Mouse (Mus musculus): ENCODE data around the gene Gm11146.

Gene Gm11146

DNA sequence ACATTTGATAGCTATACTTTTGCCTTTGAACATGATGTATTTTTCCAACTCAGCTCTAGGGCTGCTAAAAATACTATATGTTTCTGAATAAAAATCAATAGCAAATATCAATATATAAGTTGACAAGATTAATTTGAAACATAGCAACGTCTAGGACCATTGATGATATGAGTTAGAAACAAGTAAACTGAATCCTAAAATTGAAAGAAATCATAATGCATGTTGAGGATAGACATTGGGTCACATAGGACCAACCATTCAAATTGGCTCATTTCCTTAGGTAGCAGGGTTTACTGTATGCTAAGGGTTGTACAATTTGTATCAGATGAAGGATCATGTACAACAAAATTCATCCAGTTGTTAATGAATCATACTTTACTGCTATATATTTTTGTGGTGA lies at the start of gene Gm11146:
TSS of gene Gm11146 (minus strand) at position 101 of the 400 bp plus-strand sequence.
- no peak for DNase-seq (ENCODE audit: low spot score in 2 of 2)

DNA sequence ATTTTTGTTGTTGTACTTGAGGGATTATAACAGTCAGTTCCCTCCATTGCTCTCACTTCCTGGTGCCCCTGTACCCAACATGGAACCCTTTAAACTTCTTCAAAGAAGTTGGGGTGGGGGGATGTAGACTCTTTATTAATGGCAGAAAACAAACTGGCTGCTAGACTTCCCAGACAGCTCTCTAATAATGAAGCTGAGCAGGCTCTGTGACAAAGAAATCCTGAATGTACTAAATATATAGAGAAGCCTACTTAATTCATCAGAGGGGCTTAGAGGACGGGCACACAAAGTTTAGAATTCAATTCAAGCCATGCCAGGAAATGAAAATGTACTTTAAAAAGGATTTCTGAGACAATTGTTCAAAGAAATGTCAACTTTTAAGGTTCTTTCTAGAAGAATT lies 48.7 kb upstream of the Gm11146 start:
- no peak for DNase-seq (ENCODE audit: low spot score in 2 of 2)

DNA sequence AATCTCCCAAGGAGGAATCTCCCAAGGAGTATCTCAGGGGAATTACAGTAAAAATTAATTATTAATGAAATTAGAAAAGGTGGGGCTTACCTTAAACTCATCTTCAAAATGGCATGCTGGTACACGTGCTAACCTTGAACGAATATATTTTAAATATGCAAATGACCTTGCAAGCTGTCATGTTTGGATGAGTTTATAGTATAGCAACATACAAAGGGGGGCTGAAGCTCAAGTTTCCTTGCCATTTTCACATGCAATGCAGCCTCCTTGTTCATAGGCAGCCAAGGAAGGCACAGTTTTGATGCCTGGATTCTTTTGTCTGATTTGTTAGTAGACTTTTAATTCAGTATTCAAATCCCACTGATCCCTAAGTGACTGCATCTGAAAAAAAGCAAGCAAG lies 47.1 kb upstream of the Gm11146 start:
- no peak for DNase-seq (ENCODE audit: low spot score in 2 of 2)

DNA sequence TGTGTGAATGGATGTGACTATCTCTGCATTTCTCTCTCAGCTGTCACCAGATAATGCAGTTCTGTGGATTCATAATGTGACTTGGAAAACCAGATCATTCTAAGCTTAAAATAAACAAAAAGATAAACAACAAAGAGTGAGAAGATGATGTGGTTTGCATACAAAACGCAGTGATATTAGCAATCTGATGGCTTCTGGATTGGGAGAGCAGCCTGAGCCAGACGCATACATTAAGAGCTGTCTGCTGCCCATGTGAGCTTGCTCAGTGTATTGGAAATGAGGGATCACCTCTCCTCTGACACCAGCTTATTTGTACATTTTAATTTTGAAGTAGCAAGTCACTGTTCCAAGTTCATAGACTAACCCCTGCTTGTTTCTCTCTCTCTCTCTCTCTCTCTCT lies 46.3 kb upstream of the Gm11146 start:
- no peak for DNase-seq (ENCODE audit: low spot score in 2 of 2)

DNA sequence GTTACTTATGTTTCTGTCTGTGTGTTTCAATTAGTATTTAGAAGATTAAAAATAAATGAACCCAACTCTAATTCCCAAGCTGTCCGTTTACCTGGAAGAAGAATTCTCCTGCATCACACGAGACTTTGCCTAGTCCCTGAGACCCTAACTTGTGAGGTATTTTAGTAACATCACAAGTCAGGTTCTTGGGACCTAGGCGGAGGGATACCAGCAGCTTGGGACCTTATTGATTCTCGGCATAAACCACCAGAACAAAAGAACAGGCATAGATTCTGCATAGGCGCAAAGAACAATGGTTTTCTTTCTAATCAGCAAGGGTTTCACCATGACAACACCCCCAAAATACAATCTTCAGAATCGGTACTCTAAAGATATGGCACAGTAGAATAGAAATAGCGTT lies 44.3 kb upstream of the Gm11146 start:
- no peak for DNase-seq (ENCODE audit: low spot score in 2 of 2)

DNA sequence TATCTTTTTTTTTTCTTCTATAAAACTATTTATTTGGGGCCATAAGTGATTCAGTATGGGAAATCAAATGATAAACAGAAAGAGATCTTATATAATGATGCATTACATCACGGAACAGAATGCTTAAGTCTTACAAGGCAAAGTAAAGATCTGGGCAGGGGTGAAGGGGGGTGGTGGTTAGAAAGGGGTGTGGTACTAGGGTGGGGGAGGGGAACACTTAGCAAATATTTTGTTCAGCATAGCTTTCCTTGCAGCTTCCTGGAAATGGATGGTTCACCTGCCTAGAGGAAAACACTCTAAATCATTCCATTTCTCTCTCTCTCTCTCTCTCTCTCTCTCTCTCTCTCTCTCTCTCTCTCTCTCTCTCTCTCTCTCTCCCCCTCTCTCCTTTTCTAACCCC lies 43.1 kb upstream of the Gm11146 start:
- DNase-seq (ENCODE audit: low spot score in 2 of 2) = no peak

DNA sequence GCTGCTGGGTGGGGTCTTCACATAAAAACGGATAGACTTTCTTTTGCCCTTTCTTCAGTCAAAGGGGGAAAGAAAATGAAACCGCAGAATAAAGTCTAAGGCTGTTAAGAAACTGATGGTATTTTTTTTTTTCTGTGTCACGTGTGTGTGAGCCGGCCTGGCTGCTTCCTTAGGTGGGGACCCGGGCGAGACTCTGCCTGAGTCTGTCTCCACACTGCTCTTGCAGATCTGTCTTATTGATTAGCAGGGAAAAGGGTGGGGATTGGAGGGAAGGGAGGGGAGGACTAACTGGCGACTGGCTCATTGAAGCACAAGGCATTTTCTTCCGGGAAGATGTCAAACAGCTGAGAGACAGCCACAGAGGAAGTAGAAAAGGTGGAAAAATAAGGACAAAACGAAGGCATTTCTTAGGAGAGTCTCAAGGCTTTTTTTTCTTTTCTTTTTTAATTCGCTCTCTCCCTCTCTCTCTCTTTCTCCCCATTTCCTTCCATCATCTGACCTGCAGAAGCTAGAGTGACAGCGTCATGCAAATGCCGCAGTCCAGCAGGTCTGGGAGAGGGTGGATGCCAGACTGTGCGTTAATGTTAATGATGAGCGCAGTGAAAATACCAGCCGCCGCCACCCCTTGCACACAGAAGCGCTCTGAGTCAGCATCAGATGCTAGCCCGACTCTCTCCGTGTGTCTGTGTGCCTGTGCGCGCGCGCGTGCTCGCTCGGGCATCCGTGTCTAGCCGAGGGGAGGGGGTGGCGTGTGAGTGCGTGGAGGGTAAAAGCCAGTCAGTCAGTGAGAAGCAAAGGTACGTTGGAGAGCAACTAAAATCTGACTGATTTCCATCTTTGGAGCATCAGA lies 42.2 kb upstream of the Gm11146 start:
- peak; percentile 15 to 22 for DNase-seq (ENCODE audit: low spot score in 2 of 2)

DNA sequence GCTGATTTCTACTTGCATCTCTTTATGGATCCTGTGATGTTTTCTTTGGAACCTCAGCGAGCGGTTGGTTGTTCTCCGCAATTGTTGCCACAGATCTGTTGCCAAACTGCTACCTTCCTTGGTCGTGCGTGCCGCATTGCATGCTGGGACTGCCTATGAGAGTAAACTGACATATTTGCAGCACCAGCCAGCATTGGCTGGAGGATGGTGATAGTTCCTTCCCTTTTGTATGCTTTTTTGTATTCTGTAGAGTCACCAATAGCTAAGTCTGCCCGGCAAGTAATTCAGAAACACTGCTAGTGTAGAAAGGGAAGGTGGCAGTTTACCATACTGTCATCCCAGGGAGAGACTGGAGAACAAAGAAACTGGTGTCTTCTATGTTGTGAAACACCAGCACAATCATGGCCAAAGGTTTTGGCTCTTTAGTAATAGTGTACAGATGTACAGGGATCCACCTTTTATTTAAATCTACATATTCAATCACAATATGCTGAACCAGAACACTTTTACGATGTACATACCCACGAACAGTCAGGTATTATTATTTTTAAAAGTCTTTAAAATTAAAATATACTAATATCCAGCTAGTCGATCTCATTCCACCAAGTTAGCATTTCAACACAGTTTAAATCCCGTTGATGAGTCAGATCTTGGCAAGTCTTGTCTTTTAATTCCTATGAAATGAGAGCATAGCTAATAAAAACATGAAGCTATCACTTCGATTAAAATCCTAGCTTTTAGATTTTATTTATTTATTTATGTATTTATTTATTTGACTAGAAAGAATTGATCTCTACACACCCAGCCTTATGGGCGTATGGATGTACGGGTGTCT lies 41.4 kb upstream of the Gm11146 start:
- DNase-seq (ENCODE audit: low spot score in 2 of 2) = no peak

DNA sequence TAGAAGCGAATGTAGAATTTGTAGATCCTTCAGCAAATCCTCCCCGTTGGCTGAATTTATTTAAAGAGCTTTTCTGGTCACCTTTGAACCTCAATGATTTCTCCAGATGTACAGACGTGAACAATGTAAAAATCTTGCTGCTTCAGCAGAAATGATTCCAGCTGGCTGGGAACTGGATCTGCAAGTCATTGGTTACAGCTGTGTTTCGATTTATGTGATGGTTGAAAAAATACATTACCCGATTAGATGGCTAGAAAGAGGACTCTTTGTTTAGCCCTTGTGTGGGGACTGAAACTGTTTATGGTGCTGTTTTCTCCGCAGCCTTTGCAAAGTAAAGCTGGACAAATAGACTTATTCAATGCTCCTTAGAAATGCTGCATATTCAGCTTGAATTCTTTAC lies 34.6 kb upstream of the Gm11146 start:
- no peak for DNase-seq (ENCODE audit: low spot score in 2 of 2)

DNA sequence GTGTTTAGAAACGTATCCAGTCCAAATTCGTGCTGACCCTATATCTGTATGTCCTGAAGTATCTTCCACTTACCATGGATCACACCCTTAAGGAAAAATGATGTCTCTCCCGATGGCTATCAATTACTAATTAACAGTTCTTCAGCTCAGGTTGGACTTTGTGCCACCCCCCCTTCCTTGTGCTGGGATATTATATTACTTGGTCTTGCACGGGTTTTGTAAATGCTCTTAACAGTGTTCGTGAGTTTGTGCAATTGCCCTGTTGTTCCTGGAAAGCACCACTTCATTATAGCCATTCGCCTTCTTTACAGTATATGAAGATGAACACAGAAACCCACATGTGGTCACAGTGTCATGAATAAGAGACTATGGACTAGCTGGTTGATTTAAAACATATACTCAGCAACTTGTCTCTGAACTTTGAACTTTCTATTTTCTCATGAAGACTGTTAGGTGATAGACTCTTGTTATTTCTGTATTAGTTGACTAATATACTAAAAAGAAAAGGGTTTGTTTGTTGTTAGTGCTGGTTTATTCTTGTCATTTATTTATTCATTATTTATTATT lies 30.5 kb upstream of the Gm11146 start:
- DNase-seq (ENCODE audit: low spot score in 2 of 2) = no peak

DNA sequence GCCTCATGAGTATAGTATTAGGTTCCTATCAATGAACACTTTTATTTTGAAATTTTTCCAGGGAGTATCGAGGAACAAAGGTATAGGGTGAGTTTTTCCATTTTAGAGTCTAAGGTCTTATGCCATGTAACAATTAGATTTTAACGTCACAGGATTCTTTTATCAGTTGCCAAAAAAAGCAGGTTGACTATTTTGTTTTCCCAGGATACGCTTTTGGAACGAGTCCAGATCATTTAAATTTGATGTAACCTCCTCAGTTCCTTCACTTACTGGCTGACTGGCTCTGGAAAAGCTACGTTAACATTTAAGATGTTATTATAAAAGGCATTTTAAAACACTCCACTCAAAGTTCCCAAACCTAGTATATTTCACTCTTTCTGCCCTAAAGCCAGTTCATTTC lies 20.8 kb upstream of the Gm11146 start:
- DNase-seq (ENCODE audit: low spot score in 2 of 2) = no peak

DNA sequence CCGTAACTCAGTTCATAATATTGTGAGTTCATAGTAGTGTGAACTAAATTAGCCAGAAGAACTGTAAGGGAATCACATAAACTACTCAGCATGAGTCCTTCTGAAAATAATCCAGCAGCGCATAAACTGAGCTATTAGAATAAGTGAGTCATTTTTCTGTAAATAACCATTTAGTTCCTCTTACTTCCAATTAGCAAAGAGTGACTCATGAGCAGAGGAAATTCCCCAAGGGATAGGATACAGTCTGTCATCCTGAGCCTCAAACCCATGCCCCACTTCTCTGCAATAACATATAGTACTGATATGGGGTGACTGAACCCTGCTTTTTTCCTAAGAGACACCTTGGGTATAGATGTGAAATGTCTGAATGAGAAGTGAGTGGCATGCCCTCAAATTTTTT lies 687 bp upstream of the Gm11146 start:
- DNase-seq (ENCODE audit: low spot score in 2 of 2) = no peak

DNA sequence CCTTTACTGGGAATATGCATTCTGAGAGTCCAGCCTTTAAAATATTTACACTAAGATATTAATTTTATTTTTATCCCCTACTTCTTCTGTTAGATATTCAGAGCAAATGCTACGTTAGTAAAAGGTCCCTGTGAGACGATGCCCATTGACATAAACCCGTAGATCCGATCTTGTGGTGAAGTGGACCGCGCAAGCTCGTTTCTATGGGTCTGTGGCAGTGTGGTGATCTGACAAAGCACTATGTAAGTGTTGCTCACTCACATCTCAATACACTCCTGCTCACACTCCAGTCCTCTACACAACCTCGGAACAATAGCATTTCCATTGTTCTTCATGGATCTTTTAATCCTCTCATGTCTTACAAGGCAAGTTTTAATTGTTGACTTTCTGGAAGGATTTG lies 3.1 kb downstream of the Gm11146 start:
- no peak for DNase-seq (ENCODE audit: low spot score in 2 of 2)

DNA sequence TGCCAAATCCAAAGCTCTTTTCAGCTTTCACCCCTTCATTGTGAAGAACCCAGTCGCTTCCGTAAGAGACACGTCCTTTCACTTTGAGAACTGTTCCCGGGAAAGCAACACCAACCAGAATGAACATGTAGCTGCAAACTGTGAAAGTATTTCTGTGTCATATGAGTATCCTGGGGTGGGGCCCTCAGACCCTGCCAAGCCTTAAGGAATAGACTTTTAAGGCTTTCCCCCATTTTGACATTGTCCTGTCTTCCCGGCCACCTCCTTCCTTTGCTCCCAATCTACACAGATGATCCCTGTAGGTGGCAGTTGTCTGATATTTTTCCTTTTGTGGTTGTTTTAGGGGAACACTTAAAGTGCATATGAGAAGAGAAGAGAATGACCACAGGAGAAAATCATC lies 5.3 kb downstream of the Gm11146 start:
- no peak for DNase-seq (ENCODE audit: low spot score in 2 of 2)

DNA sequence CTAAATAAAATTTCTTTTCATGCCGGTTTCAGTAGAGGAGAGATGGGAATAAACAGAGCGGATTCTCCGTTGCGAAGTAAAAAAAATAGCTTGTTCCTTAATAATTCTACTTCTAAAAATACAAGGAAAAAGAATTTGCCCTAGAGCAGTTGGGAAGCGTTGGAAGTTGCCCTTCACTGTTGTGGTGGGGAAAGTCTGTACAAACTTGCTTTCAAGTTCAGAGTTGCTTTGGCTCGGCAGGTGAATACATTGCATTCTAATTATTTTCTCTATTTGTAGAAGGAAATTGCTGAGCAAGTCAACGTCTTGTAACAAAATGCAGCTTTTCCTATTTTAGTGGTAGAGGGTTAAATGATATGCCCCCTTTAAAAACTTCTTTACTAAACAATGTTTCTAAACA lies 6.2 kb downstream of the Gm11146 start:
- no peak for DNase-seq (ENCODE audit: low spot score in 2 of 2)

DNA sequence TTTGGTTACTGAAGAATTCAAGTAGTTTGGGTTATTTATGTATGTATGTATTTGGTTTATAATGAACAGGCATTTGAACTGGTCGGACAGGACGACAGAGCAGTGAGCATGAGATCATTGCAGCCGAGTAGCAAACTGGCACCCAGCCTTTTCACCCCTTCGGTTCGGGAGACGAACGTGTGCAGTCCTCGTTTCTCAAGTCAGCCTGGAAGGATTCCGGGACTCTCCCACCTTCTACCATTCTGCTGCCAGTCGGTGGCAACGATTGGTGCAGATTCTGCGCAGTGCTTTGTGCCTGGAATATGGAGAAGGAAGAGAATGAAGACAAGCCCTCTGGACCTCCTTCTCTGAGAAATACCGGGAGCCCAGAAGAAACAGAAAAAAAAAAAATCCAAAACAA lies 7.3 kb downstream of the Gm11146 start:
- no peak for DNase-seq (ENCODE audit: low spot score in 2 of 2)

DNA sequence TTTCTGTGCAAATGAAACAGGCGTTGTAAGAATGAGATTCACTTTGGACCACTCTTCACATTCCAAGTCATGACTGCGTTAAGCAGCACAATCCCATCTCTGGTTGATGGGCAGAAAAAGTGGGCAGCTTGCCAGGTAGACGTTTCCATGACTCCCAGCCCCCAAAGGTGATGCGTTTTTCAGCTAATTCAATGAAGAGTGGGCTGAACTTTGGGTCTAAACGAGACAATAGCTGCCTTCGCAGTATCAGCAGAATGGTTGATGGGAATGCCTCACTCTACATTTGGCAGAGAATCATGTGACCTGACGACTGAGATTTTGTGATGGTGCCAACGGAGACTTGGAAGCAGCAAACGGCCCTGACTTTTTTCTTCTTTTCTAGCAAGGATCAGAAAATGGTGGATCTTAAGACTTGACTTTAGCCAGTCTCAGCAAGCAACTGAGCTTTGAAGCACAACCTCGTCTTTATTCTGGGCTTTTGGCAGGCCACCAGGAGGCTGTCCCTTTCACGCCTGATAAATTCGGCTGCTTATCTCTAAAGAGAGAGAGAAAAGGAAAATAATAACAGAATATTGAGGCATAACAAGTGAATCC lies 8.0 kb downstream of the Gm11146 start:
- no peak for DNase-seq (ENCODE audit: low spot score in 2 of 2)

DNA sequence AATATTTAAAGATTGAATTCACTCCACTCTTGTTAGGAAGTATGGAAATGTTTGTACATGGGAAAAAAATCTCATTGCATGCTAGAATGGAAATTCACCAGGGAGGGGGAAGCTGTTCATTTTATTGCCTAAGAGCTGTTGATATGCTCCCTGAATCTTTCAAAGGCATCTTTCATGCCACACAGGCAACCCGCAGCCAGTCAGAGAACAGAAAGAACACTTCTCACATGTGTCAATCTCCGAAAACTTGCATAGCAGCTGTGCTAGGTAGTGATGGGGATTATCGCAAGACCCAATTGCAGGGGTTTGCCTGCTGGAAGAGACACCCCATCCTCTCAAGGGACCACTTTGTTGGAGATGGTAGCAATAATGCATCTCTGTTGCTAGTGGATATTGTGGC lies 8.9 kb downstream of the Gm11146 start:
- no peak for DNase-seq (ENCODE audit: low spot score in 2 of 2)

DNA sequence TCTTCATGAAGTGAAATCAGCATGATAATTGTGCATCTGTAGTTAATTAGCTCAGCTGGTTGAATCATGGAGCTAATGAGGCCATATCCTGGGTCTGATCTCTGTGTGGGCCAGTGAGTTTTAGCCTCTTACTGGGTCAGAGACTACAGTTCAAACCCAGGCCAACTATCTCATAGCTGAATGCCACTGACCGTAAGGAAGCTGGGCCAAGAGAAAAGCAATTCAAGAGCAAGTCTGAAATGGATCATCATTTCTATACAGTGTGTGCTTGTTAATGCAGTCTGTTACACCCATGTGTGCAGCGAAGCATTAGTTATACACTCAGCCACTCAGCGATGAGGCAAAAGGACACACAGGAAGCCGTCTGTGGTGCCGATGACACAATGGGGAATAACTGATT lies 28.9 kb downstream of the Gm11146 start:
- DNase-seq (ENCODE audit: low spot score in 2 of 2) = no peak

DNA sequence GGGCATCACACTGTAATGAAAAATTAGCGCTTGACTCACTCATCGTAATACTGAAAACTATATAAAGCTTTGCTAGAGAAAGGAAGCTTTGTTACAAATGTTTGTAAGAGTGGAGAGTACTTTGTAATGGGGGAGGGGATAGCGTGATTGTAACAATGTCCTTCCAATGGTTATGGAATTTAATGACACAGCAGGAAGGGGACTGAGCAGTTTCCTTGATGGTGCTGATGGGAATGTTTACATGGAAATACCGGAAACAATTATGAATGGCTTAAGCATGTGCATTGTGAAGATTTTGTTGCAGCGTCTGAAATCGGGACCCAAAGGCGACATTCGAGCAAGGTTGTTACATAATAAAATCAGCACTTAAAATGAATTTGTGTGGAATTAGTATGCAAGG lies 32.4 kb downstream of the Gm11146 start:
- no peak for DNase-seq (ENCODE audit: low spot score in 2 of 2)

DNA sequence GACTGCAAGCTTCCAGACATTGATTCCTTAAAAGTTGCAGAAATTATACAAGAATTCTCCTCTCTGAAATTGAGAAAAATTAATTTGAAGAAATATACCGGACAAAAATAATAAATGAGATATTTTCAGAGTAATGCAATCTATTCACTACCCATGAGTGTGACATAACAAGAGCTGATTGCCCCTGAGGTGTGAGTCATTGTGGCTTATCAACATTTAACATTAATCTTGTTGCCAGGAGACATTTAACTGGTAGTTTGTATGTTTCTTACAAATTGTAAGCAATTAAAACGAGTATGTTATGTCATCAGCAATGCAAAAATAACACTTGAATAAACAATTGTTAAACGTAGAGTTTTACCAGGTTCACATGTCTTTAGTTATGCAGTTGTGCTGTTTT lies 33.5 kb downstream of the Gm11146 start:
- DNase-seq (ENCODE audit: low spot score in 2 of 2) = no peak

DNA sequence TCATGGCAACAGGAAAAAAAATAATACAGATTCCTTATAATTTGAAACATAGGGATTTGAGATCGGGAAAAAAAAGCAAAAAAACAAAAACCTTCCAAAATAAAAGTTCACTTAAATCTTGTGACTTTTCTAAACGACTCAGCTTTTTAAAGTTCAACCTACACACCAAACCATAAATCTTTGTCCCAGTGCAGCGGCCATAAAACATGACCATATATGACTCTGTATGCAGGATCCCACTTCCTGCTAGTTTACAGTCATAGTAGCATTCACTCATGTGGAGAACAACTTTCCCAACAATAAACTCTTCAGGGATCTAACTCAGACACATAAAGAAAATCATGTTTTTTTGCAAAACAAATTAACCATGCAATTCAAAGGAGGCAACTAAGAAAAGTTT lies 39.0 kb downstream of the Gm11146 start:
- no peak for DNase-seq (ENCODE audit: low spot score in 2 of 2)
